Mouse (Mus musculus): ENCODE measurements around the gene Adam17. TPM values are rescaled to one million over a fixed set of nuclear protein-coding genes. Genes with fewer than 3 reads are reported as not detected.

The Adam17 gene
- polyA plus RNA-seq, 3 experiments from 2014 or later, result 47.3 to 68.0 (median 67.7) TPM

- no peak for ATAC-seq
These were observed 66.7 kb downstream of the Adam17 start for GRCm38 (mm10) chr12:21306721-21307120.

GRCm38 (mm10) chr12:21305741-21306140 is 67.7 kb downstream of the Adam17 start:
- no peak for ATAC-seq

- no peak for ATAC-seq
These were observed 71.1 kb downstream of the Adam17 start for GRCm38 (mm10) chr12:21302361-21302783.

GRCm38 (mm10) chr12:21301932-21302331 is 71.5 kb downstream of the Adam17 start:
- ATAC-seq, result no peak

DNA sequence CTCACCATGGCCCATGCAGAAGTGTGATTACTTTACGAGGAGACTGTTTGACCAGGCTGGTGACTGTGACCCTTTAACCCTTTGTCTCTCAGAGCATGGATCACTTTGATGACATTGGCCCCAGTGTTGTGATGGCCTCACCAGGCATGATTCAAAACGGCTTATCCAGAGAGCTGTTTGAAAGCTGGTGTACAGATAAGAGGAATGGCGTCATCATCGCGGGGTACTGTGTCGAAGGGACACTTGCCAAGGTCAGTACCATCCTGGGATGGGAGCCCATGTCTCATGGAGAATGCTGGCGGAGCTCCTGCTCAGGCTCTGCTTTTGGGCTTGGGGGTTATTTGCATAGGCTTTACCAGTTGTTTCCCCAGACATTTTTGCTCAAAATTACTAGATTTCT is 72.1 kb downstream of the Adam17 start:
- no peak for ATAC-seq

DNA sequence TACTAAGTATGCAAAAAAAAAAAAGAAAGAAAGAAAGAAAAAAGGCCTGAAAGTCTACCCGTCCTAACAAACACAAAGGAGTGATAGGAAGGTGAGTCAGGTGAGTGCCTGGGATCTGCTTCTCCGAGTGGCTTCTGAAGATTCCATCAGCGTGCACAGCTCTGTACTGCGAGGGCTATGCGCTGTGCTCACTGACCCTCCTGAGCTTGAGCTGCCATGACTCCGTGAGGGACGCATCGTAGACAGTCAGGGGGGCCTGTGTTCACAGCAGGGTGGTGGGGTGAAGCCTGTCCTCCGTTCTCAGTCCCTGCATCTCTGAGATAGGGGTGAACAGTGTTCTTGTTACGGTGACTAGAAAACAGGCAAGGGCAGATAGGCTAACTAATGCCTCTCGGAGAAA is 74.6 kb downstream of the Adam17 start:
- ATAC-seq, result no peak

GRCm38 (mm10) chr12:21289651-21290050 is 83.8 kb downstream of the Adam17 start:
- ATAC-seq, result no peak

GRCm38 (mm10) chr12:21288716-21289395 is 84.6 kb downstream of the Adam17 start:
- no peak for ATAC-seq

DNA sequence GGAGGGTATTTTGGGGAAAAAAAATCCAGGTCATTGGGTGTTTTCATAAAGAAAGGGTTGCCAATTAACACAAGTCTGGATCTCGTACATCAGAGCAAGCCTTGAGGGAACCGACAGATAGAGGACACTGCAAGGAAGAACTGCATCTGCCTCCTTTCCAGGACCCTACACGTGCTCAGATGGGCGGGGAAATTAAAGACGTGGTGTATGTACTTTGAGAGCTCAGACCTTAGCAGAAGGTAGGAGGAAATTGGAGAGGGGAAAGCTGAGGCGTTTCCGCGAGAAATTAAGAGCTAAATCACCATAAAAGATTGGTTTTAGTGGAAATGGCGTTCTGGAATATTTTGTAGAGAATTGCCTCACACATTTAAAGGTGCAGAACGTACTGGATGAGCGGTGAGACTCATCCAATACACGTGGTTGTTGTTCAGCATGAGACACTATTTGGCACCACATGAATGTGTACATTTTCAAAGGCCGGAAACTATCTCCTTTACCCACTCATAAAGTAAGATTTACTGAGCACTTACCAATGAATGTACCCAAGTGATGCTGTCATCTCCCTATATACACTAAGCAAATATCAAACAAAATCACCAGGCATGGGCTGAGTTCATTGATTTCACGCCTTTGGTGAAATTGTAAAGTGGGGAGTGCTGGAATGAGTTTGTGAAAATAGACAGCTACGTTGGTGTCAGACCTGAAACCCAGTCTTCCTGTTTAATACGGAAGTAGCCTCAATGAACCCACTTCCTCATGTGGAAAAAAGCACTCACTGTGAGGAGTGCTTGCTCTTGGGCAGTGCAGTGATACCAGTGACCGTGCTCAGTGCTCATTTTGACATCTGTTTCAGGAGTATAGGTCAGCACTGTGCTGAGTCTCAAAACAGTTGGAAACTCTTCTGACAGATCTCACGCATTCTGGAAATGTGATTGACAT is 86.5 kb downstream of the Adam17 start:
- peak; percentile 51 for ATAC-seq

DNA sequence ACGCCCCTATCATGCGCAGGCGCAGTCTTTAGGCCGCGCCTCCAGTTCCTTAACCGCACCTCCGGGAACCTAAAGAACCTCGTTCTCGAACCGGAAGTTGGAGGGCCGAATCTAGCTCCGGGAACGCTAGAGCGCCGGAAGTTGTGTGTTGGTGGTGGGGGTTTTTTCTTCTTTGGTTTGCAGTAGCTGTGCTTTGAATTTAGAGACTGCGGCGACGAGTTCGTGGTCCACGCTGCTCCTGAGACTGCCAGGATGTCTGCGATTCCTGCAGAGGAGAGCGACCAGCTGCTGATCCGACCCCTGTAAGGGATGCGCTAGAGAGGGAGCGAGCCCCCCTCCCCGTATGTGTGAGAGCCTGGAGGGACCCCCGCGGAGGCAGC is 87.2 kb downstream of the Adam17 start, which contains the start of gene Itgb1bp1:
Gene Itgb1bp1, minus strand, starts transcription at position 42 of the 380 bp plus-strand sequence.
- peak; percentile 88 for ATAC-seq

- peak; percentile 39 for ATAC-seq
These were observed 87.8 kb downstream of the Adam17 start for GRCm38 (mm10) chr12:21285508-21286242.

- ATAC-seq, result no peak
These were observed 88.5 kb downstream of the Adam17 start, which contains the start of gene Cpsf3 for GRCm38 (mm10) chr12:21284761-21285441. Gene Cpsf3, plus strand, starts transcription at chr12:21285391.

DNA sequence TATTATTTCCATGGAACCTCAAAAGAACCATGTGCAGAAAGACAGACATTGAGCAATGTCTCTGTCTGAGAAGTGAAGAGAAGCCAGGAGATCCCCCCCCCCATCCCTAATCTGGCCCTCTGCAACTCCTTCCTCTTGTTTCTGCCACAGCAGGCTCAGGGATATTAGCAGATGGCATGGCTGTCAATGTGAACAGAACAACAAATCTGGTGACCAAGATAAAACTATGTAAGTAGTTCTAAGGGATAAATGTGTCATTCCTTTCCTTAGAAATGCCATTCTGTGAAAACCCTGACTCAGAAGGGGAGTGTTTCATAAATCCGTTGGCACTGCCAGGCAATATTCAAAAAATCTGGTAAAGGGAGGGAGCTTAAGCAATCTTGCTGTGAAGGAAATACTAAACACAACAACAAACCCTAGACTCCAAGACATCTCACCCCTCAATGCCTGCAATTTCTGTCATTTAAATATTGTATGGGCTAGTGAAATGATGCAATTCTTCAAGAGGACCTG is 96.0 kb downstream of the Adam17 start:
- no peak for ATAC-seq

DNA sequence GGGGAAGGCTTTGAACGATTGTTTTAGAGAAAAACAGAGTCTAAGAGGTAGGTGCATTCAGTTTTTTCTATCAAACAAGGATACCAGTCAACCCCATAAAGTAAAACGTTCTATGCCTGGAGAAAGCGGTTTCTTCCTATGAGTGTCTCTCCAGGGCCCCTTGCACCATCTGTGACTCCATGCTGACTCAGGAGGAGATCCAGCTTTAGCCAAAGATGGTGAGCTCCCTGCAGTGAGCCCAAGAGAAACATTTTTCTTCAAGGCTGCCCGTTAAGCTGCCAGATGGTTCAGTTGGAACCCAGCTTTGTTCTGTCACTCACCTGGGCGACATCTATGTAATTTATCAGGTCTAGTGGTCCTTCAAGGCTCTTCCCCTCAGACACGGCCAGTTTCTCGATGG is 99.0 kb downstream of the Adam17 start:
- no peak for ATAC-seq

Other genes with a start within 250 kb of the Adam17 start
- 100 to 1,000 TPM; 105 to 138 (median 128) TPM for gene Cpsf3, start 88.2 kb downstream of the Adam17 start, polyA plus RNA-seq (2017; shearing (Covaris generic))
- gene Itgb1bp1, start 87.3 kb downstream of the Adam17 start, polyA plus RNA-seq (2017; shearing (Covaris generic)), result 100 to 1,000 TPM in 1 of 3 experiments, 10 to 100 TPM in 2; 70.2 to 102 (median 87.2) TPM
- gene Iah1, start 57.2 kb downstream of the Adam17 start, polyA plus RNA-seq (2017; shearing (Covaris generic)), result 10 to 100 TPM; 43.6 to 48.9 (median 46.6) TPM
- 100 to 1,000 TPM; 167 to 333 (median 215) TPM for gene Ywhaq, start 44.0 kb upstream of the Adam17 start, polyA plus RNA-seq (2017; shearing (Covaris generic))

Measured in inflammation-experienced regulatory T-cells, adult 6 months (primary cell).